Mouse (Mus musculus): ENCODE measurements at regions not wholly inside any gene's neighbourhood (a gene's known extent, or its start where the extent isn't known, plus 50 kb on each side); places are given as distances from the start of the nearest gene placed in this dataset.

GRCm38 (mm10) chr6:106876690-106877089, 76.8 kb upstream of the Crbn start:
- no peak for DNase-seq

GRCm38 (mm10) chr6:106891879-106892638, 92.2 kb upstream of the Crbn start:
- DNase-seq = no peak

GRCm38 (mm10) chr6:106892639-106892934, 92.7 kb upstream of the Crbn start:
- no peak for DNase-seq

GRCm38 (mm10) chr6:106903953-106904683, 104.2 kb upstream of the Crbn start:
- DNase-seq = no peak

- DNase-seq = no peak
Measured at GRCm38 (mm10) chr6:106915121-106915520, 115.2 kb upstream of the Crbn start.

GRCm38 (mm10) chr6:106916683-106917289, 116.9 kb upstream of the Crbn start:
- no peak for DNase-seq

- no peak for DNase-seq
Measured at GRCm38 (mm10) chr6:106920951-106921350, 121.1 kb upstream of the Crbn start.

- DNase-seq = no peak
Measured at GRCm38 (mm10) chr6:106925486-106925885, 125.6 kb upstream of the Crbn start.

GRCm38 (mm10) chr6:106933584-106933983, 133.7 kb upstream of the Crbn start:
- no peak for DNase-seq

- DNase-seq = no peak
Measured at GRCm38 (mm10) chr6:106946227-106946927, 146.5 kb upstream of the Crbn start.

GRCm38 (mm10) chr6:106950909-106951308, 151.0 kb upstream of the Crbn start:
- DNase-seq = no peak

- no peak for DNase-seq
Measured at GRCm38 (mm10) chr6:106961320-106961719, 161.4 kb upstream of the Crbn start.

GRCm38 (mm10) chr6:106964337-106964736, 164.5 kb upstream of the Crbn start:
- no peak for DNase-seq

GRCm38 (mm10) chr6:106975439-106975838, 175.6 kb upstream of the Crbn start:
- no peak for DNase-seq

- DNase-seq = no peak
Measured at GRCm38 (mm10) chr6:106978721-106979120, 178.8 kb upstream of the Crbn start.

GRCm38 (mm10) chr6:106979755-106980154, 179.9 kb upstream of the Crbn start:
- no peak for DNase-seq

GRCm38 (mm10) chr6:106980188-106980587, 180.3 kb upstream of the Crbn start:
- no peak for DNase-seq

- no peak for DNase-seq
Measured at GRCm38 (mm10) chr6:106981232-106981631, 181.4 kb upstream of the Crbn start.

- DNase-seq = no peak
Measured at GRCm38 (mm10) chr6:106985132-106985801, 185.4 kb upstream of the Crbn start.

- DNase-seq = no peak
Measured at GRCm38 (mm10) chr6:106991586-106991985, 191.7 kb upstream of the Crbn start.

GRCm38 (mm10) chr6:107004406-107005120, 204.7 kb upstream of the Crbn start:
- no peak for DNase-seq

- DNase-seq = no peak
Measured at GRCm38 (mm10) chr6:107010785-107011184, 210.9 kb upstream of the Crbn start.
